Mouse (Mus musculus): ENCODE measurements around the gene Trabd. TPM values are rescaled to one million over a fixed set of nuclear protein-coding genes. Genes with fewer than 3 reads are reported as not detected.

Trabd gene
- polyA plus RNA-seq, 1 experiment from 2014 or later: 39.6 TPM

- Histone ChIP-seq H3K9me3 (no peaks in the 10 kb centered on the region), H3K4me2 (no peak overlapping the region), H3K4me3 (no peak overlapping the region), H3K9ac (no peak overlapping the region), H3K27ac (replicated peaks) (no peak overlapping the region), H3K4me1 (replicated peaks) (no peaks in the 10 kb centered on the region), H3K27me3 (no peaks in the 10 kb centered on the region), H3K36me3 (peaks cover 100% of the 10 kb centered on the region)
- ATAC-seq (ENCODE audit: low read depth): no peak
- 94% methylated on average over 1 of the region's 1 CpGs for WGBS
These were observed 32.1 kb downstream of the Trabd start for GRCm38 (mm10) chr15:89106976-89107375.

GRCm38 (mm10) chr15:89110147-89110546 lies 35.2 kb downstream of the Trabd start:
- WGBS: 87% methylated on average over 9 of the region's 9 CpGs
- no peak for ATAC-seq (ENCODE audit: low read depth)

GRCm38 (mm10) chr15:89118007-89118406 lies 43.1 kb downstream of the Trabd start:
- peaks cover 45% of the 10 kb centered on the region for H3K36me3 ChIP-seq
- H3K4me2 ChIP-seq: no peak overlapping the region
- H3K9me3 ChIP-seq: no peaks in the 10 kb centered on the region
- ATAC-seq (ENCODE audit: low read depth): no peak
- no peaks in the 10 kb centered on the region for H3K27me3 ChIP-seq
- H3K4me3 ChIP-seq: no peak overlapping the region
- peaks cover 33% of the 10 kb centered on the region for H3K4me1 ChIP-seq (replicated peaks)
- H3K9ac ChIP-seq: no peak overlapping the region
- no peak overlapping the region for H3K27ac ChIP-seq (replicated peaks)

More at GRCm38 (mm10) chr15:89110147-89110546, 35.2 kb downstream of the Trabd start:
- Histone ChIP-seq H3K36me3 (peaks cover 94% of the 10 kb centered on the region), H3K4me3 (no peak overlapping the region), H3K9ac (no peak overlapping the region), H3K27me3 (no peaks in the 10 kb centered on the region), H3K9me3 (no peaks in the 10 kb centered on the region), H3K27ac (replicated peaks) (no peak overlapping the region), H3K4me2 (no peak overlapping the region), H3K4me1 (replicated peaks) (no peaks in the 10 kb centered on the region)

- Histone ChIP-seq H3K27me3 (no peaks in the 10 kb centered on the region), H3K4me1 (replicated peaks) (peaks cover 54% of the 10 kb centered on the region), H3K27ac (replicated peaks) (peak within 1 kb of the TSS; percentile 92), H3K4me2 (peak within 1 kb of the TSS; percentile 99), H3K9ac (peak within 1 kb of the TSS; percentile 86), H3K4me3 (peak within 1 kb of the TSS; percentile 73), H3K36me3 (peaks cover 10% of the 10 kb centered on the region), H3K9me3 (no peaks in the 10 kb centered on the region)
- under 1% methylated on average over 47 of the region's 47 CpGs for WGBS
- ATAC-seq (ENCODE audit: low read depth): peak; percentile 78
These were observed 47.9 kb downstream of the Trabd start, which contains the start of gene Tubgcp6 for GRCm38 (mm10) chr15:89122649-89123366. Tubgcp6 (minus strand) TSS chr15:89123112.

DNA sequence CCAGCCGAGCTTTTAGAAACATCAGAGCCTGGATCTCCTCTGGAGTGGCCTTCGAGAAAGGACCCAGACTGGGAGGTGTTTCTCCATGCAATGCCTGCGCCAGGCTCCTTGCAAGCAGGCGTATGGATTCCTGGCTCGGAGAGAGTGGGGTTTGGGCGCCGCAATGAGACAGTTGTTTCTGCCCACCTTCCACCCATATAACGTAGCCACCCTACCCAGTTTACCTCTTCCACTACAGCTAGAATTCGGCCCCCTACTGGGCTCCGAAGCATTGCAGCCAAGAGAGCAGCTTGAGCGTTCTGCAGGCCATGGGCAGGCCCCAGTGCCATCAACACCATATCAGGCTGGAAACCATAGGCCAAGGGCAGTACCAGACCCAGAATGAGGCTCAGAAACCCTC lies 48.7 kb downstream of the Trabd start:
- Histone ChIP-seq H3K27ac (replicated peaks) (peak overlapping the region; percentile 92), H3K9me3 (no peaks in the 10 kb centered on the region), H3K4me2 (peak overlapping the region; percentile 99), H3K36me3 (peaks cover 4% of the 10 kb centered on the region; the same call in 1 of the 2 replicates), H3K4me1 (replicated peaks) (peaks cover 60% of the 10 kb centered on the region), H3K9ac (peak overlapping the region; percentile 86), H3K27me3 (no peaks in the 10 kb centered on the region), H3K4me3 (peak overlapping the region; percentile 73)
- WGBS: 31% methylated on average over 11 of the region's 11 CpGs
- ATAC-seq (ENCODE audit: low read depth): peak; percentile 28

DNA sequence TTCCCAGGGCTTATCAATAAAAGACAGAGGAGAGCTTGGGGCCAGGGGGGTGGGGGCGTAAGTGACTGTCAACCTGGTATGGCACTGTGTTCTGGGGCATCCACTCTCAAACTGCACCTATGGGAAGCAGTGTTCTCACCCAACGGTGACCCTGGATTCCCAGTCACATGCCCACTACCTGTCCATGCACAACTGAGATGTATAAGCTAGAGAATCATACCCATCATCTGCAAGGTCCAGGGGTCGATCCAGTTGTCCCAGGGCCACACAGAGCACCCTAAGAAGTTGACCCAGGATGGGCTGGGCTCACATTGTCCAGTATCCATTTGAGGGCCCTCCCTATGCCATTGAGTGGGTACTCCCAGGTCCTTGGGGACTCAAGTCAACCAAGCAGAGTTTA lies 49.4 kb downstream of the Trabd start:
- no peak overlapping the region for H3K4me3 ChIP-seq
- H3K9me3 ChIP-seq: no peaks in the 10 kb centered on the region
- H3K9ac ChIP-seq: 0 out of 2 replicates have a peak overlapping the region, but pooled peaks have one; percentile 5
- peak overlapping the region; percentile 92; the same call in 1 of the 2 replicates for H3K27ac ChIP-seq (replicated peaks)
- peaks cover 65% of the 10 kb centered on the region for H3K4me1 ChIP-seq (replicated peaks)
- WGBS: 97% methylated on average over 3 of the region's 3 CpGs
- ATAC-seq (ENCODE audit: low read depth): no peak
- peaks cover 4% of the 10 kb centered on the region; the same call in 1 of the 2 replicates for H3K36me3 ChIP-seq
- no peaks in the 10 kb centered on the region for H3K27me3 ChIP-seq
- H3K4me2 ChIP-seq: peak overlapping the region; percentile 99; the same call in 1 of the 2 replicates

- no peak overlapping the region for H3K4me2 ChIP-seq
- H3K9me3 ChIP-seq: no peaks in the 10 kb centered on the region
- H3K4me3 ChIP-seq: no peak overlapping the region
- peaks cover 1% of the 10 kb centered on the region; the same call in 1 of the 2 replicates for H3K36me3 ChIP-seq
- peaks cover 55% of the 10 kb centered on the region for H3K4me1 ChIP-seq (replicated peaks)
- WGBS: 97% methylated on average over 9 of the region's 9 CpGs
- H3K27me3 ChIP-seq: no peaks in the 10 kb centered on the region
- no peak overlapping the region for H3K27ac ChIP-seq (replicated peaks)
- no peak overlapping the region for H3K9ac ChIP-seq
- no peak for ATAC-seq (ENCODE audit: low read depth)
These were observed 50.4 kb downstream of the Trabd start for GRCm38 (mm10) chr15:89125351-89125750.

GRCm38 (mm10) chr15:89126622-89127021 lies 51.7 kb downstream of the Trabd start:
- peaks cover 42% of the 10 kb centered on the region for H3K4me1 ChIP-seq (replicated peaks)
- H3K4me2 ChIP-seq: no peak overlapping the region
- 90% methylated on average over 8 of the region's 8 CpGs for WGBS
- H3K4me3 ChIP-seq: no peak overlapping the region
- H3K9ac ChIP-seq: no peak overlapping the region
- ATAC-seq (ENCODE audit: low read depth): no peak
- no peaks in the 10 kb centered on the region for H3K27me3 ChIP-seq
- H3K27ac ChIP-seq (replicated peaks): no peak overlapping the region
- H3K36me3 ChIP-seq: peaks cover 4% of the 10 kb centered on the region; the same call in 1 of the 2 replicates
- no peaks in the 10 kb centered on the region for H3K9me3 ChIP-seq

DNA sequence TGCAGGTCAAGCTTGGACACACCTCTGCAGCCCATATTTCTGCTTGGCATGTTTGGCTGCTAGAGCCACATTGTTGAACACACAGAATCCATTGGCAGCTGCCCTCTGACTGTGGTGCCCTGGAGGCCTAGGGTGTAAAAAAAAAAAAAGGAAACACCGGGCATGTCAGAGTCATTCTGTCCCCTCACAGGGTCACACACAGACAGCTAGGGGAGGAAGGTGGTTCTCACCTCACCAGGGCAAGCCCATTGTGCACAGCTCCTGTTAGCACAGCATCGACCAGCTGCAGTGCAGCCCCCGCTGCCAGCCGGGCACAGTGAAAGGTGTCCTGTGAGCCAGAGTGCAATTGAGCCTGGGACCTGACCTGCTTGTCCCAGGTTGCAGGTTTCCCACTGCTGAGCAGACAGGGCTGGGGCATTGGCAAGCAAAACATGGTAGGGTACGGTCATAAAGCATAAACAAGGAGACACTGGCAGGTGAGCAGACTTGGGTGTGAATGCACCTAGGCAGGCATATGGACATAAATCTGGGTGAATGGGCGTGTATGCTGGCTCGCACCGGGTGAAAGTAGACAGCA lies 52.5 kb downstream of the Trabd start:
- WGBS: 75% methylated on average over 8 of the region's 8 CpGs
- no peak for ATAC-seq (ENCODE audit: low read depth)
- H3K4me2 ChIP-seq: peak overlapping the region; percentile 79
- peaks cover 4% of the 10 kb centered on the region; the same call in 1 of the 2 replicates for H3K36me3 ChIP-seq
- no peaks in the 10 kb centered on the region for H3K9me3 ChIP-seq
- no peaks in the 10 kb centered on the region for H3K27me3 ChIP-seq
- H3K4me3 ChIP-seq: peak overlapping the region; percentile 60
- peaks cover 34% of the 10 kb centered on the region for H3K4me1 ChIP-seq (replicated peaks)
- H3K9ac ChIP-seq: peak overlapping the region; percentile 78
- peak overlapping the region; percentile 81; the same call in 1 of the 2 replicates for H3K27ac ChIP-seq (replicated peaks)

DNA sequence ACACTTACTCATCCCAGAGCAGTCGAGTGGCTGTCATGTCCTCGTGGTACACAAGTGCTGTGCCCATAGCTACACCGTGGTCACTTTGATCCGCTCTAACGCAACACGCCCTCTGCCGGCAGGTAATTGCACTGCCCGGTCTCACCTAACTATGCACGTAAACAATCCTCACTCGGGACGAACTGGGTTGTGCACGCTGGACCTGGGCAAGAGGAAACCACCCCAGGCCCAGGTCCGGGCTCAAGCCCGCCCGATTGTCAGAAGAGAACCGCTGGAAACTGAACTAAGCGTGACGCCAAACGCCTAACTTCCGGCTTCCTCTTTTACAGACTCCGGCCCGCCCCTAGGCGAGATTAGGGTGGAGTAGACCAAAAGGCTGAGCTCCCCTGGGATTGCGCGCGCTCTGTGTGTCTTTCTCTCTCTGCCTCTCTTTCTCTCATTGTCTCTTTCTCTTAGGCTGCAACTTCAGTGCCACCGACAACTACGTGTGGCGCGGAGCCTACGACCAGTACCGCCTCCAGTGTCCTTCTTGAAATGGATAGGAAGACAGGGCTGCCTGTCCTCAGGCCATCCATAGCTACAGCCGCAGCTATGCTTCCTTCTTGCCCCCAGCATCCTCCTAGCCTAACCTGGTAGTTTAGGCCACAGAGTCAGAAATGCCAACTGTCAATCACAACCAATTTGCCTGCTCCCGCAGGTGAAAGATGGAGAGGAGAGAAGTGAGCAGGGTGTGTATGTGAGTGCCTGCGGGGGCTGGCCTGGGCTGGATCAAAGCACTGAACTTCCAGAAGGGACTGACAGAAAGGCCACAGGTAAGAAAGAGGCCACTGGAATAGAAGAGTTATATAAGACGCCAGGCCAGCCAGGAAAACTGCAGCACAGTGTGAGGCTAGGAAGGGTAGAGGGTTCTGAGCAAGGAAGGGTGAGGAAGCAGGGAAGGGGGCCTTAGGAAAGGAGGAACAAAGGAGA lies 53.7 kb downstream of the Trabd start, which contains the start of gene Hdac10:
TSS of gene Hdac10 (minus strand) at position 319 of the 969 bp plus-strand sequence.
- peak within 1 kb of the TSS; percentile 81 for H3K27ac ChIP-seq (replicated peaks)
- ATAC-seq (ENCODE audit: low read depth): peak; percentile 83
- peaks cover 27% of the 10 kb centered on the region for H3K4me1 ChIP-seq (replicated peaks)
- H3K4me3 ChIP-seq: peak within 1 kb of the TSS; percentile 60
- H3K9ac ChIP-seq: peak within 1 kb of the TSS; percentile 78
- H3K4me2 ChIP-seq: peak within 1 kb of the TSS; percentile 79
- 3% methylated on average over 36 of the region's 36 CpGs for WGBS
- no peaks in the 10 kb centered on the region for H3K9me3 ChIP-seq
- H3K27me3 ChIP-seq: no peaks in the 10 kb centered on the region
- H3K36me3 ChIP-seq: peaks cover 4% of the 10 kb centered on the region; the same call in 1 of the 2 replicates

DNA sequence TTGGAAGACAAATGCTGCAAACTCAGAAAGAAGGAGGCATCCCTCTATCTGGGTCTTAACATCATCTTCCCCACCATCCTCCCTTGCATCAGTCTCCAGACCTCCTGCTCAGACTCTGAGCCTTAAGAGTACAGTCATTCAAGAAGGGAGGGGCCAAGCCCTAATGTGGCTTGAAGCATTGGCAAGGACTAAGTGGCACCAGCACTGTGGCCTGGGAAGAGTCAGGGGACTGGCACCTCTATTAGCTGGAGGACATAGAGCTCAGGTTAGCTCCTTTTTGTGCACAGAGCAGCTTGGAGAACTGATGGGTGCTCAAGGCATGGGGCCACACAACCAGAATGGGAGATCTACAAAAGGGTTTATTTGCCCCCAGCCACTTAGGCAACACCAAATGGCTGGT lies 55.3 kb downstream of the Trabd start:
- ATAC-seq (ENCODE audit: low read depth): no peak
- H3K27ac ChIP-seq (replicated peaks): no peak overlapping the region
- H3K36me3 ChIP-seq: 0 out of 2 replicates have a peak, but pooled peaks cover 4% of the 10 kb centered on the region

More for the DNA sequence above, 55.3 kb downstream of the Trabd start:
- no peak overlapping the region for H3K9ac ChIP-seq
- no peak overlapping the region for H3K4me3 ChIP-seq
- peaks cover 21% of the 10 kb centered on the region for H3K4me1 ChIP-seq (replicated peaks)
- no peaks in the 10 kb centered on the region for H3K27me3 ChIP-seq
- no peaks in the 10 kb centered on the region for H3K9me3 ChIP-seq
- no peak overlapping the region for H3K4me2 ChIP-seq
